Mouse (Mus musculus): Measurements from ENCODE around the gene Fras1.

- TF ChIP-seq CTCF (IDR thresholded peaks at IDR 0.05; ENCODE audit: control insufficient read depth, insufficient read depth, insufficient replicate concordance, low read depth, low read length) (no peak), POLR2A (IDR thresholded peaks at IDR 0.05; ENCODE audit: control insufficient read depth, low read depth, low read length) (no peak)
These were observed 118.7 kb downstream of the Fras1 start for GRCm38 (mm10) chr5:96492497-96492896.

All from testis, adult 2 months (tissue).